Mouse (Mus musculus): ENCODE measurements around the gene Gpatch4. TPM values are rescaled to one million over a fixed set of nuclear protein-coding genes. Genes with fewer than 3 reads are reported as not detected.

The Gpatch4 gene
- 22.5 and 27.8 TPM in 2 replicates for total RNA-seq (2014; fragmentation: Nextera tagmentation)
- total RNA-seq (2017), result 15.0 and 16.6 TPM in 2 replicates
- polyA plus RNA-seq (2012), result 31.3 and 48.1 TPM in 2 replicates

- DNase-seq (ENCODE audit: low spot score) (peak; percentile 54), ATAC-seq (ENCODE audit: extremely low read depth, insufficient number of reproducible peaks, low FRiP score, poor library complexity, severe bottlenecking) (peak; percentile 89)
- TF ChIP-seq CTCF (IDR thresholded peaks at IDR 0.05; ENCODE audit: low read depth, low read length) (no peak), POLR2AphosphoS5 (IDR thresholded peaks at IDR 0.05; ENCODE audit: insufficient replicate concordance, low read depth, low read length) (no peak), GATA1 (IDR thresholded peaks at IDR 0.05; ENCODE audit: borderline replicate concordance, low read length) (no peak), TAL1 (conservative IDR thresholded peaks at IDR 0.05; ENCODE audit: low read depth, low read length) (no peak), GATA2 (IDR thresholded peaks at IDR 0.05; ENCODE audit: borderline replicate concordance, low read depth, low read length) (no peak)
- H3K9me3 ChIP-seq (replicated peaks), result no peaks in the 10 kb centered on the region
- H3K4me3 ChIP-seq (ENCODE audit: low read depth, low read length), result peak within 1 kb of the TSS; percentile 87
- H3K27me3 ChIP-seq (ENCODE audit: insufficient read depth, low read length), result peaks cover 18% of the 10 kb centered on the region; the same call in 1 of the 2 replicates
- peaks cover 12% of the 10 kb centered on the region for H3K4me1 ChIP-seq (ENCODE audit: insufficient read depth, low read depth, low read length)
- peaks cover 24% of the 10 kb centered on the region for H3K36me3 ChIP-seq (replicated peaks)
Measured at GRCm38 (mm10) chr3:88042661-88043421, at the start of gene Gpatch4. Gene Gpatch4 (plus strand): TSS chr3:88043108.

DNA sequence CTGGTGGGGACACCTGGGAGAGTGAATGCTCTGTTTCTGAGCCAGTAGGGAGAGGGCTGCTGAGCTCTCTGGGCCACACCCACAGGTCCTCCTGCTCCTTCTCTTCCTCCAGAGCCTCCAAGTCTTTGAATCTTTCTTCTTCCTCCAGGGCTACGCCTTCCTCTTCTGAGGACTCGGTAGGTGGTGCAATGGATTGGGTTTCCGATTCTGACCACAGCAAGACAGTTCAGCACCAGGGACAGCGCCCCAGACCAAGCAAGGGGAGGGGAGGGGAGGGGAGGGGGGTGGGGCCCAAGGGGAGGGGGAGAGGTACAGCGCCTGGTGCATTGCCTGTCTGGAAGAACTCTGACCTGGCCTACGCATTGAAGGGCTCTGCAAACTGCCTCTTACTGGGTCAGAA, 49.5 kb upstream of the Gpatch4 start:
- no peak for ATAC-seq (ENCODE audit: extremely low read depth, insufficient number of reproducible peaks, low FRiP score, poor library complexity, severe bottlenecking)
- peak; percentile 53 for DNase-seq (ENCODE audit: low spot score)
- Histone ChIP-seq H3K4me1 (ENCODE audit: insufficient read depth, low read depth, low read length) (peaks cover 2% of the 10 kb centered on the region), H3K36me3 (replicated peaks) (no peaks in the 10 kb centered on the region), H3K9me3 (replicated peaks) (no peaks in the 10 kb centered on the region), H3K27me3 (ENCODE audit: insufficient read depth, low read length) (peaks cover 31% of the 10 kb centered on the region), H3K4me3 (ENCODE audit: low read depth, low read length) (no peak overlapping the region)
- no peak for TF ChIP-seq GATA1 (IDR thresholded peaks at IDR 0.05; ENCODE audit: borderline replicate concordance, low read length)
- TF ChIP-seq CTCF (IDR thresholded peaks at IDR 0.05; ENCODE audit: low read depth, low read length), result no peak
- no peak for TF ChIP-seq POLR2AphosphoS5 (IDR thresholded peaks at IDR 0.05; ENCODE audit: insufficient replicate concordance, low read depth, low read length)
- TF ChIP-seq GATA2 (IDR thresholded peaks at IDR 0.05; ENCODE audit: borderline replicate concordance, low read depth, low read length), result no peak
- TF ChIP-seq TAL1 (conservative IDR thresholded peaks at IDR 0.05; ENCODE audit: low read depth, low read length), result no peak

- DNase-seq (ENCODE audit: low spot score) (no peak), ATAC-seq (ENCODE audit: extremely low read depth, insufficient number of reproducible peaks, low FRiP score, poor library complexity, severe bottlenecking) (no peak)
- Histone ChIP-seq H3K4me1 (ENCODE audit: insufficient read depth, low read depth, low read length) (no peaks in the 10 kb centered on the region), H3K4me3 (ENCODE audit: low read depth, low read length) (no peak overlapping the region), H3K9me3 (replicated peaks) (no peaks in the 10 kb centered on the region), H3K36me3 (replicated peaks) (no peaks in the 10 kb centered on the region), H3K27me3 (ENCODE audit: insufficient read depth, low read length) (peaks cover 42% of the 10 kb centered on the region)
- TF ChIP-seq GATA1 (IDR thresholded peaks at IDR 0.05; ENCODE audit: borderline replicate concordance, low read length) (no peak), POLR2AphosphoS5 (IDR thresholded peaks at IDR 0.05; ENCODE audit: insufficient replicate concordance, low read depth, low read length) (no peak), GATA2 (IDR thresholded peaks at IDR 0.05; ENCODE audit: borderline replicate concordance, low read depth, low read length) (no peak), CTCF (IDR thresholded peaks at IDR 0.05; ENCODE audit: low read depth, low read length) (no peak), TAL1 (conservative IDR thresholded peaks at IDR 0.05; ENCODE audit: low read depth, low read length) (no peak)
Measured at GRCm38 (mm10) chr3:87995331-87995730, 47.6 kb upstream of the Gpatch4 start.

DNA sequence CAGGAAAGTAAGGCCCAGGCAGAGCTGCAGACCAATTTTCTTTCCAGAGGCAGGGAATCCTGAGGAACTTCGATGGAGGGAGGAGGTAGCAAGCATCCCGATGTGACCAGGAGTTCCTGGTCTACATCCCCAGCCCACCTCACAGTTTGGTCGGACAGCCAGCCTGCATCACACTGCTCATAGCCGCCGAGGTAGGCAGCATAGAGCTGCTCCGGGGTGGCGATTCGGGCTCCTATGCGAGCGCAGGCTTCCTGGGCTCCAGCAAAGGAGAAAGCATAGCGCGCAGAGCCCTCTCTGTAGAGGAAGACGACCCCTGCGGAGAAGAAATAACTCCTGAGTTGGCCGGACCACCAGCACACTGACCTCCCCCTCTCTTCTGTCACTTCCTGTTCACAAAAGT, 46.5 kb upstream of the Gpatch4 start:
- no peaks in the 10 kb centered on the region for H3K36me3 ChIP-seq (replicated peaks)
- H3K4me1 ChIP-seq (ENCODE audit: insufficient read depth, low read depth, low read length), result no peaks in the 10 kb centered on the region
- no peak overlapping the region for H3K4me3 ChIP-seq (ENCODE audit: low read depth, low read length)
- TF ChIP-seq POLR2AphosphoS5 (IDR thresholded peaks at IDR 0.05; ENCODE audit: insufficient replicate concordance, low read depth, low read length) (no peak), GATA2 (IDR thresholded peaks at IDR 0.05; ENCODE audit: borderline replicate concordance, low read depth, low read length) (no peak), GATA1 (IDR thresholded peaks at IDR 0.05; ENCODE audit: borderline replicate concordance, low read length) (no peak), TAL1 (conservative IDR thresholded peaks at IDR 0.05; ENCODE audit: low read depth, low read length) (no peak), CTCF (IDR thresholded peaks at IDR 0.05; ENCODE audit: low read depth, low read length) (no peak)
- H3K27me3 ChIP-seq (ENCODE audit: insufficient read depth, low read length), result peaks cover 42% of the 10 kb centered on the region
- H3K9me3 ChIP-seq (replicated peaks), result no peaks in the 10 kb centered on the region
- DNase-seq (ENCODE audit: low spot score) (no peak), ATAC-seq (ENCODE audit: extremely low read depth, insufficient number of reproducible peaks, low FRiP score, poor library complexity, severe bottlenecking) (no peak)

- H3K36me3 ChIP-seq (replicated peaks), result no peaks in the 10 kb centered on the region
- no peaks in the 10 kb centered on the region for H3K9me3 ChIP-seq (replicated peaks)
- DNase-seq (ENCODE audit: low spot score) (no peak), ATAC-seq (ENCODE audit: extremely low read depth, insufficient number of reproducible peaks, low FRiP score, poor library complexity, severe bottlenecking) (no peak)
- no peak for TF ChIP-seq POLR2AphosphoS5 (IDR thresholded peaks at IDR 0.05; ENCODE audit: insufficient replicate concordance, low read depth, low read length)
- no peak for TF ChIP-seq GATA2 (IDR thresholded peaks at IDR 0.05; ENCODE audit: borderline replicate concordance, low read depth, low read length)
- TF ChIP-seq CTCF (IDR thresholded peaks at IDR 0.05; ENCODE audit: low read depth, low read length), result no peak
- no peak for TF ChIP-seq TAL1 (conservative IDR thresholded peaks at IDR 0.05; ENCODE audit: low read depth, low read length)
- no peak for TF ChIP-seq GATA1 (IDR thresholded peaks at IDR 0.05; ENCODE audit: borderline replicate concordance, low read length)
- H3K4me1 ChIP-seq (ENCODE audit: insufficient read depth, low read depth, low read length), result no peaks in the 10 kb centered on the region
- no peak overlapping the region for H3K4me3 ChIP-seq (ENCODE audit: low read depth, low read length)
- peaks cover 42% of the 10 kb centered on the region for H3K27me3 ChIP-seq (ENCODE audit: insufficient read depth, low read length)
Measured at GRCm38 (mm10) chr3:87996971-87997614, 45.8 kb upstream of the Gpatch4 start.

DNA sequence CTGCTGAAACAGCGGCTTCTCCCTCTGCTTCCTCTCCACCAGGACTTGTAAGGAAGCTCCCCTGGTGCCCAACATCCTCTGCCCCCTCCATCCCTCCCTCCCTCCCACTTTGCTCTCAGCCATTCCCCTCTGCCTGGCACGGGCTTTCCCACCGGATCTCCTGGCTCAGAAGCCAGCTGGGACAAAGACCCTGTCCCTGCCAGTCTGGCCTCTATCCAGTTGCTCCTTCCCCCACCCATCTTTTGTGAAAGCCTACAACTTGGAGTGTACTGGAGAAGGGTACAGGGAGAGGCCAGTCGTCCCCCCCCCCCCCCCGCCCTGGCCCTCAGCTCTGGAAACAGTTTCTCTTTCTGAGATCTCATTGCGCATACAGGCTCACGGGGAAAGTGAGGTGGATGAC, 44.2 kb upstream of the Gpatch4 start:
- H3K36me3 ChIP-seq (replicated peaks), result no peaks in the 10 kb centered on the region
- H3K4me1 ChIP-seq (ENCODE audit: insufficient read depth, low read depth, low read length), result no peaks in the 10 kb centered on the region
- peaks cover 45% of the 10 kb centered on the region for H3K27me3 ChIP-seq (ENCODE audit: insufficient read depth, low read length)
- H3K4me3 ChIP-seq (ENCODE audit: low read depth, low read length), result no peak overlapping the region
- TF ChIP-seq GATA2 (IDR thresholded peaks at IDR 0.05; ENCODE audit: borderline replicate concordance, low read depth, low read length) (no peak), TAL1 (conservative IDR thresholded peaks at IDR 0.05; ENCODE audit: low read depth, low read length) (no peak), CTCF (IDR thresholded peaks at IDR 0.05; ENCODE audit: low read depth, low read length) (no peak), GATA1 (IDR thresholded peaks at IDR 0.05; ENCODE audit: borderline replicate concordance, low read length) (no peak), POLR2AphosphoS5 (IDR thresholded peaks at IDR 0.05; ENCODE audit: insufficient replicate concordance, low read depth, low read length) (no peak)
- H3K9me3 ChIP-seq (replicated peaks), result no peaks in the 10 kb centered on the region
- ATAC-seq (ENCODE audit: extremely low read depth, insufficient number of reproducible peaks, low FRiP score, poor library complexity, severe bottlenecking) (no peak), DNase-seq (ENCODE audit: low spot score) (no peak)

Data from G1E (cell line).